Mouse (Mus musculus): ENCODE results near the gene Dhx9.

Gene Dhx9

GRCm38 (mm10) chr1:153487500-153487879 lies at the start of gene Dhx9:
Gene Dhx9 (minus strand): TSS chr1:153487660.
- ChIA-PET POLR2A (interaction anchor here in 3 of 4 experiments (0.6 to 21.5 kb wide), 43 partner anchors 7 to 454 kb away, joined by 3 to 558 read pairs (median 4); partner anchors contain the start of genes Rnasel (in 2 of the 3), Shcbp1l (in 2 of the 3) and Npl (in 1 of the 3)), CTCF (interaction anchor here in 1 of 4 experiments (0.7 kb wide), 1 partner anchor 103 kb away, joined by 3 read pairs; no protein-coding TSS in a partner anchor)

DNA sequence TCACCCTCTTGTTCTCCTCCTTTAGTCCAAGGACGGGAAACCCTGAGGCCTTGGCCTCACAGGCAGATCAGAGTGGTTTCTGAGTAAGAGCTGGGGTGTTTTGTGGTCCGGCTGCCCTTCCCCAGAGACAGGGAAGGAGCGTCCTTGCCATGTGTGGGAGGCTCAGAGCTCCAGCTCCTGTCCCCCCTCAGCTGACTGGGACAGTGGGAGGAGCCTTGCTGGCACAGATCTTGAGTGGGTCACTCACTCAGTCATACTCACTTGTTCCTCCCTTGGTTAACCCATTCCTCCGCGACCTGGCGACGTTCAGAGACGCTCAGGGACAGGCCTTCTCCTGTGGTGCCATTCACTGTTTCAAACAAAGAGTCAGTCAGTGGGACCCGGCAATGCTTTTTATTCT lies 48.2 kb upstream of the Dhx9 start:
- POLR2A ChIA-PET, result interaction anchor here in 2 of 4 experiments (0.6 to 1.8 kb wide), 6 partner anchors 10 to 48 kb away, joined by 3 to 9 read pairs (median 6); partner anchors contain the start of genes Dhx9 (in 1 of the 2) and Npl (in 1 of the 2)
- CTCF ChIA-PET, result interaction anchor here in 1 of 4 experiments (0.8 kb wide), 1 partner anchor 13 kb away, joined by 3 read pairs; no protein-coding TSS in a partner anchor

- POLR2A ChIA-PET, result interaction anchor here in 3 of 4 experiments (0.6 to 3.2 kb wide), 29 partner anchors 8 to 367 kb away, joined by 3 to 15 read pairs (median 5); partner anchors contain the start of genes Npl (in 3 of the 3), Dhx9 (in 2 of the 3), Glul (in 1 of the 3) and Teddm2 (in 1 of the 3)
- CTCF ChIA-PET, result interaction anchor here in 2 of 4 experiments (0.7 to 1.5 kb wide), 3 partner anchors 9 to 216 kb away, joined by 3 to 6 read pairs (median 5); partner anchors contain the start of gene Rnasel (in 1 of the 2)
Observed at GRCm38 (mm10) chr1:153532896-153533295, 45.4 kb upstream of the Dhx9 start.

DNA sequence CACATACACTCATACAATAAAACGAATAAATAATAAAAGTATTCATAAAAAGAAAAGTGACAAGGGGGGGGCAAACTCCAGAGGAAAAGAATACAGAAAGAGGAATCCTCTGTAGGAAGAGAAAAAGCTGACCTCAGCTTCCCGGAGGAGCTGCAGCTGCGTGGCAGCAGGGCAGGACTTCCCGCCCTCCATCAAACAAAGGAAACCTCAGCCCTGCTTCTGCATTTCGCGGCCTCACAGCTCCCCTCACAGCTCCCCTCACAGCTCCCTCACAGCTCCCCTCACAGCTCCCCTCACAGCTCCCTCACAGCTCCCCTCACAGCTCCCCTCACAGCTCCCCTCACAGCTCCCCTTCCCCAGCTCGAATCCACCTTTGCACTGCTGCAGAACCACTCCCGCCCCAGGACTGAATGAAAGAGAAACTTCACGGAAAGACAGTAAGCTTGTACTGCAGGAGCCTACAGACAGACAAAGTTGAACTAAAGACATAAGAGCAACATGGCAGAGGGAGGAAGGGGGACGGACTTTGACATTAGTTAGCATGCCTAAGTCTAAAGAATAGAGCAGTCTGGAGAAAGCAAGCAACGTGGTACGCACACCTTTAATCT lies 44.9 kb upstream of the Dhx9 start:
- ChIA-PET CTCF (interaction anchor here (0.6 to 1.5 kb wide), 8 partner anchors 9 to 504 kb away, joined by 3 to 6 read pairs (median 4); partner anchors contain the start of gene Rnasel (in 2 of the 4)), POLR2A (interaction anchor here in 3 of 4 experiments (0.6 to 3.2 kb wide), 41 partner anchors 9 to 367 kb away, joined by 3 to 15 read pairs (median 4); partner anchors contain the start of genes Dhx9 (in 3 of the 3), Npl (in 3 of the 3), Glul (in 1 of the 3) and Rnasel (in 1 of the 3))

GRCm38 (mm10) chr1:153531677-153532233 lies 44.3 kb upstream of the Dhx9 start:
- CTCF ChIA-PET, result interaction anchor here (0.6 to 1.5 kb wide), 6 partner anchors 20 to 505 kb away, joined by 3 to 6 read pairs (median 3); partner anchors contain the start of gene Rnasel (in 2 of the 4)
- POLR2A ChIA-PET, result interaction anchor here in 3 of 4 experiments (0.6 to 3.2 kb wide), 36 partner anchors 8 to 218 kb away, joined by 3 to 15 read pairs (median 5); partner anchors contain the start of genes Npl (in 3 of the 3), Dhx9 (in 2 of the 3) and Rnasel (in 1 of the 3)

DNA sequence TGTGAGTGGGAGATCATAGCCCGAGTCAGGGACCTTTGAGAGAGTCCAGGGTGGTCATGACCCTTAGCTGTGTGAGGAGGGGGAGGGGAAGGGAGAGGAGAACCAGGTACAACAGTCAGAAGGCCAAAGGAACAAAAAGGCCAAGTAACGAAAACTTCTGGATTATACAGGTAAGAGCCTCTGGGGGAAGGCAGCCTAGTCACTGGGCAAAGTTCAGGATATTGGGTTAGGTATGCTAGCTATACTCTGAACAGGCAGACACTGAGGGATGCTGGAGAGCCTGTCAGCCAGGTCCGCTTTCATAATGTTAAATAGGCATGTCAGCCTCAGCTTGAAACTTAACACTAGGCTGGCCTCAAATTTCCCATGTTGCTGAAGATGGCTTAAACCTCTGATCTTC lies 34.7 kb upstream of the Dhx9 start:
- POLR2A ChIA-PET, result interaction anchor here in 3 of 4 experiments (0.8 to 1.4 kb wide), 5 partner anchors 10 to 37 kb away, joined by 3 to 8 read pairs (median 3); no protein-coding TSS in a partner anchor
- CTCF ChIA-PET, result interaction anchor here in 2 of 4 experiments (0.6 to 1.0 kb wide), 3 partner anchors 10 to 134 kb away, joined by 3 to 9 read pairs (median 3); no protein-coding TSS in a partner anchor

DNA sequence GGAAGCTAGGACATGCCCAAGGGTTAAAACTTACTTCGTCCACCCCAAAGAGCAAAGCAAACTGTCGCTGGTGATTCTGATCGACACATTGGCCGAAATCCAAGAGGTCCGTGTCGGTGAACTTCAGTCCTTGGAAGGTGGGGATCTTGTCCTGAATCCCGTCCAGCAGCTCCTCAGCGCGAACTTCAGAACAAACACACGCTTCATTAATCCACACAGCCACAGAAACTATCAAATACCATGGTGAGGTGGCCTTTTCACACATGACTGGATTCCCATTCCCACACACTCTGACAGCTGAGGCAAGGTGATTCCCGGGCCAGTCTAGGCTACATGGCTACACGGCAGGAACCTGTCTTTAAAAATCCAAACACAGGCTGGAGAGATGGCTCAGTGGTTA lies 27.9 kb upstream of the Dhx9 start:
- CTCF ChIA-PET, result no interaction called here
- POLR2A ChIA-PET, result interaction anchor here in 2 of 4 experiments (0.8 to 1.9 kb wide), 3 partner anchors 10 to 17 kb away, joined by 3 to 7 read pairs (median 3); no protein-coding TSS in a partner anchor

DNA sequence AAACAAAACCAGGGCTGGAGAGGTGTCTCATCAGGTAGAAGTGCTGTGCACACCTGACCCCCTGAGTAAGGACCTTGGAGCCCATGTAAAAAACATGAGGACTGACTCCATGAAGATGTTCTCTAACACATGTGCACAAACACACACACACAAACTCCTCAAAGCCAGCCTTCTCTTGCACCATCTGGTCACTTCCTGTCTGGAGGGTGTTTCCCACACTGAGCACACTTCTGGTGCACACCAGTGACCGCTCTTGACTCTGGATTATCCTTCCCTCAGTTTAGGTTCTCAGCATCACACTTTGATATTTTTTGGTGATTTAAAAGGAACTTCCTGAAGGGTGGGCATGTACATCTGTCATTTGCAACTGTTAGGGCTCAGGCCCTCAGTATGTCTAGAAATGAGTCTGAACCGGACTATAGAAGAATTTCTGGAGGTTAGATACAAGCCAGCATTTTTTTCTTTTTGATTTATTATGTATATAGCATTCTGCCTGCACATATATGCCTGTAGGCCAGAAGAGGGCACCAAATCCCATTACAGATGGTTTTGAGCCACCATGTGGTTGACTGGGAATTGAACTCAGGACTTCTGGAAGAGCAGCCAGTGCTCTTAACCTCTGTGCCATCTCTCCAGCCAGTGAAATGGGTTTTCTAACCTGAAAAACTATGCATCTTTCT lies 23.0 kb upstream of the Dhx9 start:
- CTCF ChIA-PET, result interaction anchor here in 1 of 4 experiments (0.7 to 1.0 kb wide), 2 partner anchors 15 to 238 kb away, joined by 3 read pairs; partner anchors contain the start of gene Rnasel
- POLR2A ChIA-PET, result interaction anchor here in 2 of 4 experiments (0.9 to 2.5 kb wide), 7 partner anchors 9 to 239 kb away, joined by 3 to 6 read pairs (median 3); partner anchors contain the start of gene Rnasel (in 1 of the 2)

GRCm38 (mm10) chr1:153509569-153509968 lies 22.1 kb upstream of the Dhx9 start:
- ChIA-PET CTCF (interaction anchor here in 2 of 4 experiments (0.6 to 1.0 kb wide), 3 partner anchors 14 to 239 kb away, joined by 3 read pairs; partner anchors contain the start of gene Rnasel (in 1 of the 2)), POLR2A (interaction anchor here in 3 of 4 experiments (0.6 to 2.5 kb wide), 16 partner anchors 8 to 240 kb away, joined by 3 to 6 read pairs (median 3); partner anchors contain the start of genes Dhx9 (in 1 of the 3) and Rnasel (in 1 of the 3))

GRCm38 (mm10) chr1:153509012-153509411 lies 21.6 kb upstream of the Dhx9 start:
- ChIA-PET CTCF (interaction anchor here in 1 of 4 experiments (0.6 kb wide), 1 partner anchor 23 kb away, joined by 3 read pairs; no protein-coding TSS in a partner anchor), POLR2A (interaction anchor here in 3 of 4 experiments (0.7 to 2.5 kb wide), 12 partner anchors 7 to 240 kb away, joined by 3 to 6 read pairs (median 3); partner anchors contain the start of genes Dhx9 (in 1 of the 3) and Rnasel (in 1 of the 3))

- ChIA-PET CTCF (interaction anchor here in 1 of 4 experiments (0.5 kb wide), 1 partner anchor 17 kb away, joined by 3 read pairs; no protein-coding TSS in a partner anchor), POLR2A (interaction anchor here in 3 of 4 experiments (0.5 to 11.0 kb wide), 3 partner anchors 12 to 87 kb away, joined by 3 to 181 read pairs (median 17); partner anchors contain the start of gene Dhx9 (in 1 of the 3))
Observed at GRCm38 (mm10) chr1:153506266-153506665, 18.8 kb upstream of the Dhx9 start.

DNA sequence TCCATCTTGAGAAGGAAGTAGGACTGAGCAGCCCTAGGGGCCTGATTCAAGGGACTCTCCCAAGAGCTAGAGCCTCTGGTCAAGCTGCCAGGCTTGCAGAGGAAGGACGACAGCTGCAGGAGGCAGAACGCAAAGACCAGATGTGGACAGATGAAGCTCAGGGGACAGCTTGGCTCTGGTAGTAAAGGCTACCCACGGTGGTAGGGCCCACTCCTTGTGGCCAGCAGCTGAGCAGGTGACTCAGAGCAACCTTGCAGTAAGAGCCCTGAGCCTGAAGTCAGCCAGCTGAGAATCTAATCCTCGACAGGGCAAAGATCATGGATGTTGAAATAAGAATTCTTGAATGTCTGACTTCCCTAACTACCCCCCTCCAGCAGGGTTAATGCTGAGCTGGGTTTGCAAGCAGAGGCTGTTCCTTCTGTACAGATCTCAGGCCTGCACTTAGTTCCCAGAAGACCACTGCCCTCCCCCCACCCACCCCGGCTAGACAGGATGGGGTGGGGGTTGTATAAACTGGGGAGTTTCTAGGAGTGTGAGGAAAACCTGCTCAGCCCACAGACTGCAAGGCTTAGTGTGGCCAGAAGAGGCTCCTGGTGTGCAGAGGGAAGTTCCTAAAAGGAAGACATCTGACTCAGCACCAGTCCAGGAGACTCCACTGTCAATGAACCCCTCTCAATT lies 14.3 kb upstream of the Dhx9 start:
- POLR2A ChIA-PET, result interaction anchor here in 3 of 4 experiments (0.7 to 11.0 kb wide), 12 partner anchors 8 to 248 kb away, joined by 3 to 181 read pairs (median 3); partner anchors contain the start of gene Dhx9 (in 2 of the 3)

GRCm38 (mm10) chr1:153500030-153500429 lies 12.6 kb upstream of the Dhx9 start:
- ChIA-PET CTCF (interaction anchor here in 3 of 4 experiments (0.6 to 1.3 kb wide), 4 partner anchors 16 to 249 kb away, joined by 3 to 5 read pairs (median 4); partner anchors contain the start of gene Rnasel (in 1 of the 3)), POLR2A (interaction anchor here in 3 of 4 experiments (0.6 to 11.0 kb wide), 20 partner anchors 8 to 400 kb away, joined by 3 to 181 read pairs (median 4); partner anchors contain the start of genes Dhx9 (in 3 of the 3), Npl (in 2 of the 3), Glul (in 1 of the 3) and Teddm2 (in 1 of the 3))

More for the DNA sequence above, 14.3 kb upstream of the Dhx9 start:
- CTCF ChIA-PET, result interaction anchor here in 1 of 4 experiments (0.9 to 1.2 kb wide), 2 partner anchors 21 to 247 kb away, joined by 4 to 5 read pairs; partner anchors contain the start of gene Rnasel

GRCm38 (mm10) chr1:153496030-153496429 lies 8.6 kb upstream of the Dhx9 start:
- ChIA-PET POLR2A (interaction anchor here in 2 of 4 experiments (0.6 to 15.7 kb wide), 13 partner anchors 7 to 585 kb away, joined by 3 to 181 read pairs (median 3); partner anchors contain the start of genes Dhx9 (in 2 of the 2) and Rnasel (in 2 of the 2)), CTCF (interaction anchor here in 2 of 4 experiments (0.5 to 0.9 kb wide), 2 partner anchors 14 to 107 kb away, joined by 3 to 4 read pairs; no protein-coding TSS in a partner anchor)

DNA sequence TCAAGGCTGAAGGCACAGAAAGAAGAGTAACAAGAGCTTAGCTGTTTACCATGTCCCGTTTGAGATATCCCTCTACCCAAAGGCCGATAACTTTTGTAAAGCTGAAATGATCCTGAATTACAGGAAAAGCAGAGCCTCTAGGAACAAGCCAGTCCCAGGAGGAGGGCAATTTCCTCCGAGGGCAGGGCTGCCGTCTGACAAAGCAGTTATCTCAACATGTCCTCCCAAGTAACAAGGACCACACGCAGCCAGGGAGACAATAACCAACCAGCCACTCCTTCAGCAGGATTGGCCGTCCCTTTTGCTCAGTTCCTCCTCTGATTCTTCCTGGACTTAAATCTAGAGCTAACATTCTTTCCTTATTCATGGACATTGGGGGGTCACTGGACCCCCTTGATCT lies 6.5 kb upstream of the Dhx9 start:
- CTCF ChIA-PET, result interaction anchor here in 2 of 4 experiments (0.5 to 0.7 kb wide), 4 partner anchors 9 to 389 kb away, joined by 3 to 11 read pairs (median 4); no protein-coding TSS in a partner anchor
- POLR2A ChIA-PET, result interaction anchor here (0.6 to 15.7 kb wide), 43 partner anchors 8 to 954 kb away, joined by 3 to 181 read pairs (median 4); partner anchors contain the start of genes Npl (in 2 of the 4), Dhx9 (in 1 of the 4), Glul (in 1 of the 4) and Lamc1 (in 1 of the 4)

- POLR2A ChIA-PET, result interaction anchor here in 3 of 4 experiments (0.6 to 15.7 kb wide), 31 partner anchors 8 to 453 kb away, joined by 3 to 181 read pairs (median 4); partner anchors contain the start of genes Npl (in 2 of the 3), Dhx9 (in 1 of the 3), Glul (in 1 of the 3) and Lamc1 (in 1 of the 3)
- CTCF ChIA-PET, result interaction anchor here in 2 of 4 experiments (0.5 to 0.7 kb wide), 3 partner anchors 8 to 388 kb away, joined by 3 to 5 read pairs (median 3); no protein-coding TSS in a partner anchor
Observed at GRCm38 (mm10) chr1:153493338-153493737, 5.9 kb upstream of the Dhx9 start.

Measured in embryonic stem cell, embryonic (primary cell).